Mouse (Mus musculus) intestine, postnatal 0 days (tissue): ENCODE results near the gene Lcn3. TPM values are rescaled to one million over a fixed set of nuclear protein-coding genes. Genes with fewer than 3 reads are reported as not detected.
"Not testable (repeated sequence)": the region's sequence is repeated elsewhere in the genome, so short reads cannot be mapped to it uniquely, and the experiment has no call there.

Source experiments
- ATAC-seq: fragments of 200-750 bp; cut with Nextera tagmentation; 2 replicates; pipeline ENCODE4 v1.8.0; 2017; ENCODE audit warnings: mild to moderate bottlenecking, moderate TSS enrichment, moderate library complexity
- H3K27ac ChIP-seq: fragments of 300-500 bp; sonication (generic); 2 replicates; pipeline ENCODE4 v1.5.1; 2014; ENCODE audit warnings: mild to moderate bottlenecking, low read depth, low read length, moderate library complexity
- H3K27me3 ChIP-seq: fragments of 300-500 bp; sonication (generic); replicated peaks from 2 replicates; pipeline ENCODE4 v1.6.1; 2014; ENCODE audit warnings: low read length, mixed read lengths; ENCODE audit not compliant: control insufficient read depth, insufficient read depth
- H3K36me3 ChIP-seq: fragments of 300-500 bp; sonication (generic); 2 replicates; pipeline ENCODE4 v1.6.1; 2014; ENCODE audit warnings: mild to moderate bottlenecking, moderate library complexity; ENCODE audit not compliant: control insufficient read depth, insufficient read depth
- H3K4me1 ChIP-seq: fragments of 300-500 bp; sonication (generic); replicated peaks from 2 replicates; pipeline ENCODE4 v1.6.1; 2014; ENCODE audit warnings: antibody characterized with exemption, low read length, mixed read lengths; ENCODE audit not compliant: control insufficient read depth, insufficient read depth
- H3K4me2 ChIP-seq: fragments of 300-500 bp; sonication (generic); replicated peaks from 2 replicates; pipeline ENCODE4 v1.6.1; 2014; ENCODE audit warnings: low read depth, mild to moderate bottlenecking, moderate library complexity
- H3K4me3 ChIP-seq: fragments of 300-500 bp; sonication (generic); 2 replicates; pipeline ENCODE4 v1.5.1; 2014; ENCODE audit warnings: low read depth, low read length
- H3K9ac ChIP-seq: fragments of 300-500 bp; sonication (generic); 2 replicates; pipeline ENCODE4 v1.6.1; 2014; ENCODE audit warnings: mild to moderate bottlenecking, low read depth, low read length
- H3K9me3 ChIP-seq: fragments of 300-500 bp; sonication (generic); 2 replicates; pipeline ENCODE4 v1.6.1; 2016; ENCODE audit warnings: mixed run types; ENCODE audit not compliant: control insufficient read depth
- CTCF ChIP-seq: sonication (generic); IDR thresholded peaks from 2 replicates; pipeline ENCODE4 v1.5.1; 2016; ENCODE audit warnings: low read depth, mild to moderate bottlenecking, control low read depth, antibody characterized with exemption, moderate library complexity
- WGBS: fragments of 180-500 bp; shearing (Covaris S2); extraction: QIAGEN DNeasy Blood & Tissue Kit; methylation state at CpG from one replicate; pipeline ENCODE4 v1.1.7; 2014; 5-methylcytosine and 5-hydroxymethylcytosine counted together
- polyA plus RNA-seq: library from polyadenylated mRNA; unstranded; fragments of >200 nt; fragmentation: Nextera tagmentation; extraction: Ambion mirVana; gene quantifications from 2 replicates; pipeline ENCODE4 v1.2.1, GENCODE M21; 2015

The Lcn3 gene
- polyA plus RNA-seq, 1 experiment from 2014 or later, result not detected

- H3K4me3 ChIP-seq, result no peak overlapping the region
- no peak overlapping the region for H3K27ac ChIP-seq
- H3K4me2 ChIP-seq, result no peak overlapping the region
- H3K4me1 ChIP-seq, result no peaks in the 10 kb centered on the region
- no peaks in the 10 kb centered on the region for H3K27me3 ChIP-seq
- H3K9me3 ChIP-seq, result no peaks in the 10 kb centered on the region
- 71% methylated on average over 2 of the region's 2 CpGs for WGBS
- no peaks in the 10 kb centered on the region for H3K36me3 ChIP-seq
- H3K9ac ChIP-seq, result no peak overlapping the region
- no peak for ATAC-seq
- no peak for TF ChIP-seq CTCF
Measured at GRCm38 (mm10) chr2:25811711-25812110, 46.3 kb downstream of the Lcn3 start.

GRCm38 (mm10) chr2:25813364-25813763 is 48.0 kb downstream of the Lcn3 start:
- peak; percentile 37; the same call in 1 of the 2 replicates for TF ChIP-seq CTCF
- no peaks in the 10 kb centered on the region for H3K36me3 ChIP-seq
- no peak overlapping the region for H3K4me3 ChIP-seq
- H3K4me1 ChIP-seq, result no peaks in the 10 kb centered on the region
- H3K9me3 ChIP-seq, result no peaks in the 10 kb centered on the region
- H3K27ac ChIP-seq, result no peak overlapping the region
- WGBS, result 76% methylated on average over 5 of the region's 5 CpGs
- ATAC-seq, result no peak
- no peaks in the 10 kb centered on the region for H3K27me3 ChIP-seq
- no peak overlapping the region for H3K9ac ChIP-seq
- no peak overlapping the region for H3K4me2 ChIP-seq

- not testable (repeated sequence) for H3K27ac ChIP-seq, H3K4me2 ChIP-seq, ATAC-seq, H3K27me3 ChIP-seq, H3K9me3 ChIP-seq, H3K36me3 ChIP-seq, H3K4me1 ChIP-seq, H3K9ac ChIP-seq, H3K4me3 ChIP-seq
- 74% methylated on average over 1 of the region's 1 CpGs for WGBS
Measured at GRCm38 (mm10) chr2:25815748-25816147, 50.4 kb downstream of the Lcn3 start, which contains the start of gene Glt6d1. Glt6d1 (minus strand) TSS chr2:25815848.

Other genes with a start within 250 kb of the Lcn3 start
- 16.4 and 18.7 TPM in 2 replicates for gene Traf2, start 218.6 kb upstream of the Lcn3 start, polyA plus RNA-seq
- 481 and 496 TPM in 2 replicates for gene Edf1, start 207.7 kb upstream of the Lcn3 start, polyA plus RNA-seq
- 588 and 718 TPM in 2 replicates for gene Mamdc4, start 190.7 kb upstream of the Lcn3 start, polyA plus RNA-seq
- 116 TPM in 2 replicates for gene Phpt1, start 190.3 kb upstream of the Lcn3 start, polyA plus RNA-seq
- gene Ajm1, start 183.8 kb upstream of the Lcn3 start, polyA plus RNA-seq, result 0.68 and 0.78 TPM in 2 replicates
- 26.8 and 26.9 TPM in 2 replicates for gene Rabl6, start 157.0 kb upstream of the Lcn3 start, polyA plus RNA-seq
- gene Ccdc183, start 147.9 kb upstream of the Lcn3 start, polyA plus RNA-seq, result 0.09 and 0.16 TPM in 2 replicates
- gene Tmem141, start 143.6 kb upstream of the Lcn3 start, polyA plus RNA-seq, result 23.0 and 25.6 TPM in 2 replicates
- gene Fcna, start 137.5 kb upstream of the Lcn3 start, polyA plus RNA-seq, result 4.1 and 4.7 TPM in 2 replicates
- not detected in 2 replicates for gene Lcn8, start 112.4 kb upstream of the Lcn3 start, polyA plus RNA-seq
- not detected in 2 replicates for gene Lcn5, start 107.6 kb upstream of the Lcn3 start, polyA plus RNA-seq
- not detected in 2 replicates for gene Lcn6, start 88.8 kb upstream of the Lcn3 start, polyA plus RNA-seq
- gene Lcn10, start 82.8 kb upstream of the Lcn3 start, polyA plus RNA-seq, result not detected in 2 replicates
- gene Obp2a, start 65.5 kb upstream of the Lcn3 start, polyA plus RNA-seq, result not detected in 2 replicates
- gene Bmyc, start 58.8 kb upstream of the Lcn3 start, polyA plus RNA-seq, result 34.7 and 35.6 TPM in 2 replicates
- not detected in 2 replicates for gene Obp2b, start 28.6 kb upstream of the Lcn3 start, polyA plus RNA-seq
- gene Lcn11, start 11.4 kb downstream of the Lcn3 start, polyA plus RNA-seq, result not detected in 2 replicates
- gene Gm13539, start 16.7 kb downstream of the Lcn3 start, polyA plus RNA-seq, result not detected in 2 replicates
- not detected in 2 replicates for gene Glt6d1, start 50.3 kb downstream of the Lcn3 start, polyA plus RNA-seq
- gene Lcn9, start 57.6 kb downstream of the Lcn3 start, polyA plus RNA-seq, result not detected in 2 replicates
- gene Sohlh1, start 81.7 kb downstream of the Lcn3 start, polyA plus RNA-seq, result not detected in 2 replicates
- gene Kcnt1, start 98.2 kb downstream of the Lcn3 start, polyA plus RNA-seq, result 0.18 TPM in 2 replicates
- 3.5 and 4.9 TPM in 2 replicates for gene Camsap1, start 217.7 kb downstream of the Lcn3 start, polyA plus RNA-seq